Mouse (Mus musculus): Measurements from ENCODE around the gene March8. TPM values are rescaled to one million over a fixed set of nuclear protein-coding genes. Genes with fewer than 3 reads are reported as not detected.

The March8 gene
- total and polyA plus RNA-seq, 3 experiments = 22.7 to 24.9 TPM; not detected in 1

DNA sequence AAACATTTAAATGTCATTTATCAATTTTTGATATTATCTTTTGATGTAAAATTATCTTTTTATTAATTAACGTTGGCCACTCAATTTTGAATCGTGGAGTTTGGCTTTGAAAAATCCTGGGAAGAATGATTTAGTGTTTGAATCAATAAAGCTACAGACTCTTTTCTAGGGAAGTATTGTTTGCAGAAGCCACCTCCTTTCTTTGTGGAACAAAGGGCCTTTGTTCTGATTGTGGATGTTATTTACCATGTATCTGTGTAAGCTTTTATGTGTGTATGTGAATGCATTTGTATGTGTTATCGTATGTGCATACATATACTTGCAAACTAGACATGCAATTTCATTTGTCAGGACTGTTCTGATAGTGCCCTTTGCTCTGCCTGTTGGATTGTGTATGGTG lies 48.7 kb downstream of the March8 start:
- H3K9ac ChIP-seq (ENCODE audit: control insufficient read depth, low read depth, low read length, poor library complexity, severe bottlenecking) = no peak overlapping the region
- peaks cover 3 to 15% of the 10 kb centered on the region in 2 experiments; a peak in 3 of 4 replicates for H3K4me1 ChIP-seq (ENCODE audit: control insufficient read depth in 1 of 2, insufficient read depth in 2 of 2, low read length in 2 of 2)
- H3K9me3 ChIP-seq (replicated peaks; ENCODE audit: insufficient read depth, low read length) = no peaks in the 10 kb centered on the region
- no peaks in the 10 kb centered on the region for H3K27me3 ChIP-seq (ENCODE audit: control insufficient read depth in 1 of 2, insufficient read depth in 2 of 2, low read length in 2 of 2)
- no peaks in the 10 kb centered on the region for H3K79me2 ChIP-seq (ENCODE audit: control insufficient read depth, insufficient read depth, low read length, poor library complexity)
- no peak for TF ChIP-seq GATA1 (IDR thresholded peaks at IDR 0.05; ENCODE audit: low read depth, low read length)
- TF ChIP-seq ETS1 (IDR thresholded peaks at IDR 0.05; ENCODE audit: low read depth, low read length) = no peak
- TF ChIP-seq BHLHE40 (IDR thresholded peaks at IDR 0.05; ENCODE audit: borderline replicate concordance, low read depth, low read length) = no peak
- TF ChIP-seq POLR2A (IDR thresholded peaks at IDR 0.05; ENCODE audit: control insufficient read depth in 1 of 2, insufficient read depth in 1 of 2, low read depth in 1 of 2, low read length in 2 of 2, poor library complexity in 1 of 2) = no peak
- TF ChIP-seq MEF2A (IDR thresholded peaks at IDR 0.05; ENCODE audit: extremely low read depth, insufficient replicate concordance, low read depth, low read length, poor library complexity, severe bottlenecking) = no peak
- no peak for TF ChIP-seq TAL1 (IDR thresholded peaks at IDR 0.05; ENCODE audit: low read length)
- no peak for TF ChIP-seq HCFC1 (IDR thresholded peaks at IDR 0.05; ENCODE audit: low read depth, low read length)
- TF ChIP-seq MAZ (IDR thresholded peaks at IDR 0.05; ENCODE audit: low read depth, low read length) = no peak
- no peak for TF ChIP-seq ZKSCAN1 (IDR thresholded peaks at IDR 0.05; ENCODE audit: low read depth, low read length)
- no peak for TF ChIP-seq E2F4 (IDR thresholded peaks at IDR 0.05; ENCODE audit: borderline replicate concordance, low read depth, low read length)
- no peak for TF ChIP-seq ZMIZ1 (IDR thresholded peaks at IDR 0.05; ENCODE audit: low read depth, low read length)
- no peak for TF ChIP-seq USF2 (IDR thresholded peaks at IDR 0.05; ENCODE audit: borderline replicate concordance in 1 of 2, insufficient read depth in 1 of 2, low read depth in 1 of 2, low read length in 2 of 2)
- TF ChIP-seq CHD1 (IDR thresholded peaks at IDR 0.05; ENCODE audit: low read depth, low read length) = no peak
- no peak for TF ChIP-seq SMC3 (IDR thresholded peaks at IDR 0.05; ENCODE audit: low read depth, low read length)
- no peak for TF ChIP-seq MXI1 (IDR thresholded peaks at IDR 0.05; ENCODE audit: low read depth, low read length)
- TF ChIP-seq RCOR1 (IDR thresholded peaks at IDR 0.05; ENCODE audit: low read depth, low read length) = no peak
- TF ChIP-seq ELF1 (IDR thresholded peaks at IDR 0.05; ENCODE audit: low read depth, low read length) = no peak
- H3K36me3 ChIP-seq (ENCODE audit: control insufficient read depth in 1 of 2, insufficient read depth in 2 of 2, low read length in 2 of 2) = peaks cover 0 to 16% of the 10 kb centered on the region in 2 experiments
- no peak overlapping the region for H3K4me3 ChIP-seq (ENCODE audit: control insufficient read depth in 1 of 2, insufficient read depth in 1 of 2, low read depth in 2 of 2, low read length in 2 of 2)
- no peak overlapping the region for H3K27ac ChIP-seq (ENCODE audit: control insufficient read depth, low read depth, low read length)
- DNase-seq (ENCODE audit: low read depth, low spot score) = no peak

DNA sequence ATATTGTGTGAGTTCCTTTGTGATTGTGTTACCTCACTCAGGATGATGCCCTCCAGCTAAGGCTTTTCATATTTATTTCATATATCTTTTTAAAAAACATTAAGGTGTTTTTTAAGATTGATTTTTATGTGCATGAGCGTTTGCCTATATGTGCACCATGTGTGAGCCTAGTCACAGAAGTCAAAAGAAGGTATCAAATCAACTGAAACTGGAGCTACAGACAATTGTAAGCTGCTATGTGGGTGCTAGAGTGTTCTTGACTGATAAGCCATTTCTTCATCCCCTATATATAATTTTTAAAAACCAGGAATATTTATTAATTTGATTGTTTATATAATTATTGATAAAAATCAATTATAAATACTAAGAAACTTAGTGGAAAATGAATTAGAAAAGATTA lies 50.2 kb downstream of the March8 start:
- H3K9ac ChIP-seq (ENCODE audit: control insufficient read depth, low read depth, low read length, poor library complexity, severe bottlenecking) = no peak overlapping the region
- H3K79me2 ChIP-seq (ENCODE audit: control insufficient read depth, insufficient read depth, low read length, poor library complexity) = no peaks in the 10 kb centered on the region
- no peaks in the 10 kb centered on the region for H3K9me3 ChIP-seq (replicated peaks; ENCODE audit: insufficient read depth, low read length)
- no peak overlapping the region for H3K4me3 ChIP-seq (ENCODE audit: control insufficient read depth in 1 of 2, insufficient read depth in 1 of 2, low read depth in 2 of 2, low read length in 2 of 2)
- TF ChIP-seq ZKSCAN1 (IDR thresholded peaks at IDR 0.05; ENCODE audit: low read depth, low read length) (no peak), JUND (IDR thresholded peaks at IDR 0.05; ENCODE audit: low read depth, low read length) (no peak), USF2 (IDR thresholded peaks at IDR 0.05; ENCODE audit: borderline replicate concordance in 1 of 2, insufficient read depth in 1 of 2, low read depth in 1 of 2, low read length in 2 of 2) (no peak)
- no peak overlapping the region for H3K27ac ChIP-seq (ENCODE audit: control insufficient read depth, low read depth, low read length)
- peaks cover 0 to 16% of the 10 kb centered on the region in 2 experiments; a peak in 3 of 4 replicates for H3K36me3 ChIP-seq (ENCODE audit: control insufficient read depth in 1 of 2, insufficient read depth in 2 of 2, low read length in 2 of 2)
- peaks cover 3 to 15% of the 10 kb centered on the region in 2 experiments; a peak in 3 of 4 replicates for H3K4me1 ChIP-seq (ENCODE audit: control insufficient read depth in 1 of 2, insufficient read depth in 2 of 2, low read length in 2 of 2)
- no peak for DNase-seq (ENCODE audit: low read depth, low spot score)
- no peaks in the 10 kb centered on the region for H3K27me3 ChIP-seq (ENCODE audit: control insufficient read depth in 1 of 2, insufficient read depth in 2 of 2, low read length in 2 of 2)

Data from MEL (cell line).